Mouse (Mus musculus) heart, adult 2 months (tissue): ENCODE measurements around the gene Itprid2.

Source experiments
- CTCF ChIP-seq: fragments of 200-600 bp; IDR thresholded peaks from 2 replicates; pipeline ENCODE4 v1.8.1; 2022; ENCODE audit warnings: antibody characterized with exemption, mild to moderate bottlenecking, moderate library complexity
- POLR2A ChIP-seq: fragments of 200-500 bp; IDR thresholded peaks from 2 replicates; pipeline ENCODE4 v1.6.1; 2011; ENCODE audit warnings: mild to moderate bottlenecking, low read depth, low read length, control low read depth; ENCODE audit not compliant: insufficient read depth

DNA sequence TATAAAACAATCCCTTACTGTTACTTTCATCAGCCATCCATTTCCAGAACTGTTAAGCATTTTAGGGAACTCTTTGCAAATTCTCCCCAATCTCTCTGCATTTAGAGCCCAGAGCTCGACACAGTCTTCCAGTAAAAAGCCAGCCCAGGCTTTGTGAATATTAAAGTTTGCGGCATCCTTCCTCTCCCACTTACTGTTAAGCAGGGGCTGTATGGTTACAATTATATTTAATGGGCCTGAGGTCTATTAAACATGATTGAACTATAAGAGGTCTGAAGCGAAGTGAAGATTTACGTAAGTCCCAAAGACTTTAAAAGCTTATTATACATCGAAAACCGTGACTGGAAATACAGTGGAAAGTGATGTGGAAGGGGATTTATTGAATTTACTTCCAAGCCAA lies 79.6 kb downstream of the Itprid2 start:
- no peak for TF ChIP-seq POLR2A
- TF ChIP-seq CTCF = no peak
